Mouse (Mus musculus): ENCODE data around the gene Ap2b1. TPM values are rescaled to one million over a fixed set of nuclear protein-coding genes. Genes with fewer than 3 reads are reported as not detected.
A peak's percentile ranks its signal among the peaks of the same experiment; 100 is the strongest.
"Not testable (repeated sequence)": the region's sequence is repeated elsewhere in the genome, so short reads cannot be mapped to it uniquely, and the experiment has no call there.

The Ap2b1 gene
- polyA plus RNA-seq (2015; fragmentation: Nextera tagmentation; extraction: Ambion mirVana), result 111 and 114 TPM in 2 replicates

DNA sequence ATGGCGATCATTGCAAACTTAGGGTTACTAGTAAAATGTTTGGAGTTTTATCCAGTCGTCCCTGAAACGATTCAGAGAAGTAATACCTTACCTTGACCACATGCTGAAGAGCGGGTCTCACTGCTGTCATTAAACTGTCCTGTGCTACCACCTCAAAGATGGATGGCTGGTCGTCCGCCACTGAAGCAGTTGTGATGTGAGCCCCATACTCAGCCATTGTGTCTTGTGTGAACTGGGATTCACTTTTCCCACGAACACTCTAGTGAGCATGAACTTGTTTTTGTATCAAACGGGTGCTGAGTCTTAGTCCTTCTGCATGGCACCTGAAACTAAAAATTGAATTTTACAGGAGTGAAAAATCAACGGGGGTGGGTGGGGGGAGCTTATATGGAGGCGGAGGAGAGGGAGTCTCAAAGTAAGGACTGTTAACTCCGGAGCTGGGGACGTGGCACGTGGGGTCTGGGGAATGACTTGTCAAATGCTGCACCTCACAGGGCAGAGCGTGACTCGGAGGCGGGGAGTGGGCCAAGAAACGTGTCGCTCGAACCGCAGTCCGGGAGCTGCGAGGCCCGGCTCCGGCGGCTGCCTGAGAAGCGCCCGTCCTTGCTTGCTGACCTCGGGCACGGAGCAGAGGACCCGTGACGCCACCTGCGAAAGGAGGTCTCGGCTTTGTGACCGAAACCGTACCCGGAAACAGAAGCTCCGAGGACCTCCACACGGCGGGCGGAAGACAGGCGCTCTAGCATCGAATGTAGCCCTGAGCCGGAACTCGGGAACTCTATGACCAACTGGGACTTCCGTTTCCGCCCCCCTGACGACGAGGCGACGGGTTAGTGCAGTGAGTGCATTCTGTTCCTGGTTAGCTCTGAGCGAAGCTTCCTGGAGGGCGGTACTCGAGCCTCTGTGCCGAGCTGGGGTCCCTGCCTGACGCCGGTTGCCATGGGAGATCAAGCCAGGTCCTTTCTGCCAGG is at the start of gene Ap2b1:
TSS of gene Ap2b1 (plus strand) at position 800 of the 971 bp plus-strand sequence.
- H3K36me3 ChIP-seq, result peaks cover 18% of the 10 kb centered on the region
- WGBS, result 2% methylated on average over 56 of the region's 56 CpGs
- ATAC-seq (ENCODE audit: low FRiP score), result peak; percentile 92
- H3K27me3 ChIP-seq, result no peaks in the 10 kb centered on the region
- peaks cover 40% of the 10 kb centered on the region for H3K4me1 ChIP-seq (replicated peaks)
- H3K4me3 ChIP-seq, result peak within 1 kb of the TSS; percentile 72
- peak within 1 kb of the TSS; percentile 88 for H3K9ac ChIP-seq
- peak within 1 kb of the TSS; percentile 92 for H3K27ac ChIP-seq
- no peaks in the 10 kb centered on the region for H3K9me3 ChIP-seq
- peak within 1 kb of the TSS; percentile 83 for H3K4me2 ChIP-seq

GRCm38 (mm10) chr11:83257211-83257610 is 41.6 kb upstream of the Ap2b1 start:
- not testable (repeated sequence) for H3K27ac ChIP-seq; H3K27me3 ChIP-seq; H3K4me1 ChIP-seq (replicated peaks); H3K9me3 ChIP-seq; ATAC-seq (ENCODE audit: low FRiP score); H3K4me2 ChIP-seq; H3K36me3 ChIP-seq; H3K4me3 ChIP-seq; H3K9ac ChIP-seq
- WGBS, result 60% methylated on average over 5 of the region's 5 CpGs

GRCm38 (mm10) chr11:83262673-83263072 is 36.2 kb upstream of the Ap2b1 start:
- WGBS, result 95% methylated on average over 1 of the region's 1 CpGs
- no peak overlapping the region for H3K4me3 ChIP-seq
- H3K27me3 ChIP-seq, result no peaks in the 10 kb centered on the region
- no peaks in the 10 kb centered on the region for H3K9me3 ChIP-seq
- no peak overlapping the region for H3K27ac ChIP-seq
- ATAC-seq (ENCODE audit: low FRiP score), result no peak
- H3K4me2 ChIP-seq, result no peak overlapping the region
- no peaks in the 10 kb centered on the region for H3K36me3 ChIP-seq
- H3K4me1 ChIP-seq (replicated peaks), result no peaks in the 10 kb centered on the region
- H3K9ac ChIP-seq, result no peak overlapping the region

DNA sequence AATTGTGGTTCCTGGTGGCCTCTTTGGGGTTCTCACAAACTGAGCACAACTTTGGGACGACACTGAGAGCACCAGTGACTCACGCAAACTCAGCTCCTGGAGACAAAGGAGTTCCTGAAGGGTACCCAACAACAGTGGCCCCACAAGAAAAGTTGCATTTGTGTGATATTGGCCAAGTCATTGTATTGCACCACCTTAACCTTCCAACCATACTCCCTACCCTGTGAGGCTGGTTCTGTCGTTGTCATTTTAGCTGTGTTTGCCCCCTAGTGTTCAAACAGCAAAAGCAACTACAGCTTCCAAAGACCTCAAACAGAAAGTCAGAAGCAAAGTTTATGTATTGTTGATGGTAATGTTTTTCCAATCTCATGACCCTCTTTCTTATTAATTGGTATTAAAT is 35.7 kb upstream of the Ap2b1 start:
- Histone ChIP-seq H3K9ac (no peak overlapping the region), H3K4me1 (replicated peaks) (no peaks in the 10 kb centered on the region), H3K9me3 (no peaks in the 10 kb centered on the region), H3K36me3 (no peaks in the 10 kb centered on the region), H3K27me3 (no peaks in the 10 kb centered on the region), H3K4me2 (no peak overlapping the region), H3K27ac (no peak overlapping the region), H3K4me3 (no peak overlapping the region)
- WGBS, result 64% methylated on average over 3 of the region's 3 CpGs
- ATAC-seq (ENCODE audit: low FRiP score), result no peak

DNA sequence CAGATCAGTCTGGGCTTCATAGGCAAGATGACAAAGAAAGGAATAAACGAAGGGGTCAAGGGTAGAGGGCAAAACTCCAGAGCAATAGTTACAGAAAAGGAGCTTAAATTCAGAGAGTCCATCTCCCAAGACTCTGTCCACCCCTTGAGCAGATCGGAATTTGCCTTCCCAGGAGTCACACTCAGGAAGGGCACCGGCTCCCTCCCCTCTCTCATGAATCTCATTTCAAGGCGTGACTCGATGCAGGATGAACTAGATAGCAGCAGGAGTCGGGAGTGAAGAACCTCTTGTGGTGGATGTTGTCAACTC is 28.0 kb upstream of the Ap2b1 start:
- Histone ChIP-seq H3K4me2 (peak overlapping the region; percentile 59), H3K9ac (peak overlapping the region; percentile 75), H3K27ac (peak overlapping the region; percentile 85), H3K9me3 (no peaks in the 10 kb centered on the region), H3K4me3 (peak overlapping the region; percentile 50), H3K4me1 (replicated peaks) (peaks cover 3% of the 10 kb centered on the region), H3K36me3 (no peaks in the 10 kb centered on the region), H3K27me3 (no peaks in the 10 kb centered on the region)
- peak; percentile 73 for ATAC-seq (ENCODE audit: low FRiP score)
- 0% methylated on average over 6 of the region's 6 CpGs for WGBS

DNA sequence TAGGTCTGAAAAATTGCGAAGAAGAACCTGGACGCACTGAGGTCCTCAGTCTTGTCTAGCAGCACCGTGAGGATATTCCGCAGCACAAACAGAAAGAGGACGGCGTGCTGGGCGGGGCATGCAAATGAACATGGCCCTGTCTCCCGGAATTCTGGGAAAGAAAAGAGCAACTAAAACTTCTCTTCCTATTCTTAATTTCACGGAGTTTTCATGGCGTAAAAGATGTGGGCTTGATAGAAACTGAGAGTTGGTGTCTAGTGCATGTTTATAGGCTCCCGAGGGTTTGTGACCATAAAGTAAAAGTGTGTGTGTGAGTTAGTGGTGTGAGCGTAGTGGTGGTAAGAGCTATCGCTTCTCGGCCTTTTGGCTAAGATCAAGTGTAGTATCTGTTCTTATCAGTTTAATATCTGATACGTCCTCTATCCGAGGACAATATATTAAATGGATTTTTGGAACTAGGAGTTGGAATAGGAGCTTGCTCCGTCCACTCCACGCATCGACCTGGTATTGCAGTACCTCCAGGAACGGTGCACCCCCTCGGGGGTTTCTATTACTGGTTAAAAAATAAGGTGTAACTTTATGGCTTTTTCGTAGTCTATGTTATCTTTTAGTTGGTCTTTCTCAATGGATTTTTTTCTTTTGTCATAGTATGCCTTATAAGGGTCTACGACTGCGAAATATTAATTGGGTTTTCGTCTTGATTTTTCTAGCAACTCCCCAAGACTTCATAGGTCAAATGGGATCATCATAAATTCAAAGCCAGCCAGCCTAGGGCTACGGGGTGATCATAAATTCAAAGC is 27.5 kb upstream of the Ap2b1 start:
- ATAC-seq (ENCODE audit: low FRiP score), result peak; percentile 91
- Histone ChIP-seq H3K27ac (peak overlapping the region; percentile 85), H3K4me3 (peak overlapping the region; percentile 50), H3K4me1 (replicated peaks) (peaks cover 3% of the 10 kb centered on the region), H3K4me2 (peak overlapping the region; percentile 59), H3K27me3 (no peaks in the 10 kb centered on the region), H3K9ac (peak overlapping the region; percentile 75), H3K9me3 (no peaks in the 10 kb centered on the region), H3K36me3 (no peaks in the 10 kb centered on the region)
- under 1% methylated on average over 26 of the region's 26 CpGs for WGBS

- H3K9me3 ChIP-seq, result no peaks in the 10 kb centered on the region
- no peak overlapping the region for H3K9ac ChIP-seq
- ATAC-seq (ENCODE audit: low FRiP score), result no peak
- H3K4me3 ChIP-seq, result no peak overlapping the region
- no peaks in the 10 kb centered on the region for H3K27me3 ChIP-seq
- WGBS, result 20% methylated on average over 2 of the region's 2 CpGs
- H3K4me2 ChIP-seq, result peak overlapping the region; percentile 59; the same call in 1 of the 2 replicates
- no peaks in the 10 kb centered on the region for H3K36me3 ChIP-seq
- H3K27ac ChIP-seq, result peak overlapping the region; percentile 85
- peaks cover 3% of the 10 kb centered on the region for H3K4me1 ChIP-seq (replicated peaks)
These were observed 26.6 kb upstream of the Ap2b1 start for GRCm38 (mm10) chr11:83271951-83272843.

DNA sequence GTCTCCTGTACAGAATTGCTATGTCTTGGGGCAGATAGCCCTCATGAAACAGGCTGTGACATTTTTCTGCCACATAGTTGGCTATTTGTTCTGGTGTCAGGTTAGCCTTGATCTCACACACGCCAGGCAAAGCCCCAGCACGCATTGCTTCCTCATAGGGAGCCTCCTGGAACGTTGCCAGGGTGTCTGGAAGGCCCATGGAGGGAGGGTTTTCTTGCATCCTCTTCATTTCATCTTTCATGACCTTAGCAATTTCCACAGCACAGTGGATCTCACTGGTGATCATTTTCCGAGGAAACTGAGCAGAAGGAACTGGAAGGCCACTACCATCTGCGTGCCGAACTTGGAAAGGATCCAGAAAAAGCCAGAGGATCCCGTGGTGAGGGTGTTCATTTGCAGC is 22.6 kb upstream of the Ap2b1 start:
- ATAC-seq (ENCODE audit: low FRiP score), result no peak
- H3K4me1 ChIP-seq (replicated peaks), result no peaks in the 10 kb centered on the region
- H3K9me3 ChIP-seq, result no peaks in the 10 kb centered on the region
- no peak overlapping the region for H3K4me2 ChIP-seq
- 71% methylated on average over 7 of the region's 7 CpGs for WGBS
- H3K27me3 ChIP-seq, result 0 out of 2 replicates have a peak, but pooled peaks cover 5% of the 10 kb centered on the region
- no peaks in the 10 kb centered on the region for H3K36me3 ChIP-seq
- H3K27ac ChIP-seq, result no peak overlapping the region
- no peak overlapping the region for H3K9ac ChIP-seq
- no peak overlapping the region for H3K4me3 ChIP-seq

DNA sequence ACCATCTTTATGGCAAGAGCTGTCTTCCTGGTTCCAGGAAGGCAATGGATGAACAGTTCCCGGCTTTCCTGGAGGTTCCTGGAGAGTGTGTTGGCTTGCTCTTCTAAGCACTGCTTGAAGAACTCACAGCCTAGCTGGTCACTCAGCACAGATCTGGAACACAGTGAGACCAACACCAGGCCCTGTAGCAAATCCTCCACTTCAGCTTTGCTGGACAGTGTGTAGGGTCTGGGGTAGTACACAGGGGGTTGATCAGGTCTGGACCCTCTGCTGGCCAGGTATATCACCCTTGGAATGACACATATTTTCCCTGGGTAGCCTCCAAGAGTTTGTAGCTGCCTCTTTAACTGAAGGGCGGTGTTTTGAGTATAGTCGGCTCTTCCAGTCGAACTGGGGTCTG is 19.8 kb upstream of the Ap2b1 start:
- H3K9ac ChIP-seq, result no peak overlapping the region
- H3K36me3 ChIP-seq, result no peaks in the 10 kb centered on the region
- H3K9me3 ChIP-seq, result no peaks in the 10 kb centered on the region
- WGBS, result 84% methylated on average over 4 of the region's 4 CpGs
- H3K4me3 ChIP-seq, result no peak overlapping the region
- no peak overlapping the region for H3K4me2 ChIP-seq
- H3K4me1 ChIP-seq (replicated peaks), result no peaks in the 10 kb centered on the region
- ATAC-seq (ENCODE audit: low FRiP score), result no peak
- peaks cover 5% of the 10 kb centered on the region; the same call in 1 of the 2 replicates for H3K27me3 ChIP-seq
- H3K27ac ChIP-seq, result no peak overlapping the region

DNA sequence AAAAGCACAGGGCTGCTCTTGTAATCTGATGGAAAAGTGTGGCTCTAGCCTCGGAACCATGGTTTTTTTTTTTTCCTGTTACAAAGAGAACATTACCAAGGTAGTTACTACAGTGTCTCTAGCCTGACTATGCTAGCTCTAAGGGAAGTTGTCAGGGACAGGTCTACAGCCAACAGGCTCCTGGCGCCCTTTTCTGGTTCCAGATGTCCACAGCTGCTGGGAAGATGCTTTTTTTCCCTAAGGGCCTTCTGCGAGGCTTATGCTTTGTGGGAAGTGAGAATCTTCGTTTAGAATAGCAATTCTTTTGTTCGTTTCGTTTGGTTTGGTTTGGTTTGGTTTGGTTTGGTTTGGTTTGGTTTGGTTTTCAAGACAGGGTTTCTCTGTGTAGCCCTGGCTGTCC is 19.1 kb upstream of the Ap2b1 start:
- peaks cover 5% of the 10 kb centered on the region; the same call in 1 of the 2 replicates for H3K27me3 ChIP-seq
- 81% methylated on average over 6 of the region's 6 CpGs for WGBS
- H3K9me3 ChIP-seq, result no peaks in the 10 kb centered on the region
- no peak for ATAC-seq (ENCODE audit: low FRiP score)
- no peaks in the 10 kb centered on the region for H3K4me1 ChIP-seq (replicated peaks)
- H3K27ac ChIP-seq, result no peak overlapping the region
- H3K9ac ChIP-seq, result no peak overlapping the region
- no peaks in the 10 kb centered on the region for H3K36me3 ChIP-seq
- H3K4me3 ChIP-seq, result no peak overlapping the region
- no peak overlapping the region for H3K4me2 ChIP-seq

- Histone ChIP-seq H3K9me3 (no peaks in the 10 kb centered on the region), H3K36me3 (no peaks in the 10 kb centered on the region), H3K4me2 (no peak overlapping the region), H3K27ac (no peak overlapping the region), H3K27me3 (peaks cover 5% of the 10 kb centered on the region; the same call in 1 of the 2 replicates), H3K4me3 (no peak overlapping the region), H3K9ac (no peak overlapping the region), H3K4me1 (replicated peaks) (no peaks in the 10 kb centered on the region)
- WGBS, result 64% methylated on average over 2 of the region's 2 CpGs
- no peak for ATAC-seq (ENCODE audit: low FRiP score)
These were observed 16.7 kb upstream of the Ap2b1 start for GRCm38 (mm10) chr11:83282084-83282483.
